Mouse (Mus musculus): ENCODE results near the gene Bhmt2.

DNA sequence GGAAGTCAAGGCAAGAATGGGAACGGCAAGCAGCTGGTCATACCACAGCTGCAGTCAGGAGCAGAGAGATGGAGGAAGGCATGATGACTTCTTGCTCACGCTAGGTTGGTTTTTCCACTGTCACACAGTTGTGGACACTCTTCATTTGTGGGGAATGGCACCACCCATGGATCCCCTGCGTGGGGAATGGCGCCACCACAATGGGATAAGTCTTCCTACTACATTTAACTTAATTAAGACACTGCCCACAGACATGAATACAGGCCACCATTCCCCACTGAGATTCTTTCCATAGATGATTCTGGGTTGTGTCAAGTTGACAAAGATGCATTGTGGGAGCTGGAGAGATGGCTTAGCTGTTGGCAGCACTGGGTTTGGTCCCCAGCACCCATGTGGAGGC is 38.3 kb upstream of the Bhmt2 start:
- no peak for TF ChIP-seq CTCF (IDR thresholded peaks at IDR 0.05; ENCODE audit: control insufficient read depth, insufficient read depth, insufficient read length)
- no peak for TF ChIP-seq MYOD1 (IDR thresholded peaks at IDR 0.05; ENCODE audit: control insufficient read depth, insufficient read length, low read depth)
